Mouse (Mus musculus) B cell, adult (primary cell): Measurements from ENCODE around the gene Pax2. TPM values are rescaled to one million over a fixed set of nuclear protein-coding genes. Genes with fewer than 3 reads are reported as not detected.

Source experiments
- total RNA-seq: library from RNA; stranded (reverse); gene quantifications from 4 replicates; pipeline ENCODE4 v1.2.4, GENCODE M21; 2023; ENCODE audit not compliant: inconsistent age

Gene Pax2
- not detected in 4 replicates for total RNA-seq

DNA sequence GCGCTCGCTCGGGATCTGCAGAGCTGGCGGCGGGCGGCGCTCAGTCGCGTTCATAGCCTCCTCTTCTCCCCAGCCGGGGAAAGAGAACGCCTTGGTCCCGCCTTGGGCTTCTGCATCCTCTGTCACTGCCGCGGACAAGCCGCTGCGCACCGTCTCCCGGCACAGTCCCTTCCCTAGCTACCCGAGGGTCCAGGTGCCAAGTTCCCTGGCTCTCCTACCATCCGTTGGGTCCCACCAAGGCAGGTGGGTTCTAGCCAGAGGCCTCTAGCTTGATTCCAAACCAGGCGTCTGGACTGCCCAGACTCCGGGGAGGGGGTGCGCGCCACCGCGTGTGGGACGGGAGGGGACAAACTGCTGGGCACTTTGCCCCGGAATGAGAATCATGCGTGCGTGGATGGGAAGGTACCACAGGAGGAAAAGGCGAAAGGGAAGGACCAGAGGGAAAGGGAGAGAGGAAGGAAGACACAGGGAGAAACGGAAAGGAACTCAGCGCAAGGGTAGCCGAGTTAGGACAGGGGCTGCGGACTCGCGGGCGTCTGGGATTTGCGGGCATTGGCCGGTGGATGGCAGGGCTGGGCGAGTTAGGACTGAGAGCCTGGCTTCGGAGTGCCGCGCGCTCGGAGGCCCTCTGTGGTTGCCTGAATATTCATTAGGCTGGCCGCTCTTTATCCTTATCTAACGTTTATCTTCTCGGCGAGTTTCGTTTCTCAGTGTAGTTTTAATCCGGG is at the start of gene Pax2:
Gene Pax2, plus strand, starts transcription at position 353 of the 728 bp plus-strand sequence.

Other genes with a start within 250 kb of the Pax2 start
- 1.9 to 3.2 TPM (median 2.5 TPM) in 4 replicates for gene Sec31b, start 210.2 kb upstream of the Pax2 start, total RNA-seq
- gene Gm20538, start 203.2 kb upstream of the Pax2 start, total RNA-seq = not detected in 4 replicates
- 100 to 138 TPM (median 127 TPM) in 4 replicates for gene Ndufb8, start 200.6 kb upstream of the Pax2 start, total RNA-seq
- gene Hif1an, start 193.2 kb upstream of the Pax2 start, total RNA-seq = 50.7 to 64.0 TPM (median 56.0 TPM) in 4 replicates
- gene Slf2, start 175.1 kb downstream of the Pax2 start, total RNA-seq = 70.3 to 96.3 TPM (median 85.6 TPM) in 4 replicates
- gene Sema4g, start 233.1 kb downstream of the Pax2 start, total RNA-seq = 0.57 to 1.3 TPM (median 0.88 TPM) in 4 replicates
- gene Twnk, start 249.6 kb downstream of the Pax2 start, total RNA-seq = 11.0 to 14.3 TPM (median 13.1 TPM) in 4 replicates